Mouse (Mus musculus) MEL (cell line): Measurements from ENCODE around the gene Gm3776. TPM values are rescaled to one million over a fixed set of nuclear protein-coding genes. Genes with fewer than 3 reads are reported as not detected.
"Not testable (repeated sequence)": the region's sequence is repeated elsewhere in the genome, so short reads cannot be mapped to it uniquely, and the experiment has no call there.

Source experiments
- DNase-seq: peaks from one replicate; pipeline ENCODE4 v3.0.0; 2011; ENCODE audit warnings: low read depth, low spot score
- H3K27ac ChIP-seq: 2 replicates; pipeline ENCODE4 v1.5.1; 2012; ENCODE audit warnings: low read depth, mild to moderate bottlenecking, control low read depth, low read length, moderate library complexity; ENCODE audit not compliant: control insufficient read depth
- H3K27me3 ChIP-seq, 2 experiments: fragments of 150-350 bp in 1 of 2; sonication (generic) in 1 of 2; 2 replicates each; pipeline ENCODE4 v1.6.1; 2012; ENCODE audit warnings: low read length in 2 of 2, mild to moderate bottlenecking in 2 of 2, improper control_type of control experiment in 1 of 2, moderate library complexity in 1 of 2; ENCODE audit not compliant: insufficient read depth in 2 of 2, control insufficient read depth in 1 of 2
- H3K36me3 ChIP-seq, 2 experiments: 2 replicates each; pipeline ENCODE4 v1.6.1; 2012 to 2014; ENCODE audit warnings: low read length in 2 of 2, improper control_type of control experiment in 1 of 2, inconsistent platforms in 1 of 2, mild to moderate bottlenecking in 1 of 2; ENCODE audit not compliant: insufficient read depth in 2 of 2, control insufficient read depth in 1 of 2
- H3K4me1 ChIP-seq, 2 experiments: fragments of 150-350 bp in 1 of 2; sonication (generic) in 1 of 2; 2 replicates each; pipeline ENCODE4 v1.6.1; 2012; ENCODE audit warnings: low read length in 2 of 2, improper control_type of control experiment in 1 of 2, mild to moderate bottlenecking in 1 of 2; ENCODE audit not compliant: insufficient read depth in 2 of 2, control insufficient read depth in 1 of 2
- H3K4me3 ChIP-seq, 2 experiments: fragments of 150-350 bp in 1 of 2; sonication (generic) in 1 of 2; 2 replicates each; pipeline ENCODE4 v1.5.1; 2012; ENCODE audit warnings: low read depth in 2 of 2, low read length in 2 of 2, mild to moderate bottlenecking in 2 of 2, moderate library complexity in 2 of 2, control low read depth in 1 of 2, improper control_type of control experiment in 1 of 2; ENCODE audit not compliant: control insufficient read depth in 1 of 2, insufficient read depth in 1 of 2
- H3K79me2 ChIP-seq: 2 replicates; pipeline ENCODE4 v1.6.1; 2012; ENCODE audit warnings: mild to moderate bottlenecking, low read length, moderate library complexity; ENCODE audit not compliant: control insufficient read depth, poor library complexity, insufficient read depth
- H3K9ac ChIP-seq: 2 replicates; pipeline ENCODE4 v1.6.1; 2012; ENCODE audit warnings: low read depth, mild to moderate bottlenecking, control low read depth, low read length, moderate library complexity; ENCODE audit not compliant: control insufficient read depth, poor library complexity, severe bottlenecking
- H3K9me3 ChIP-seq: fragments of 150-350 bp; sonication (generic); replicated peaks from 2 replicates; pipeline ENCODE4 v1.6.1; 2012; ENCODE audit warnings: mild to moderate bottlenecking, low read length, improper control_type of control experiment, moderate library complexity; ENCODE audit not compliant: insufficient read depth
- CTCF ChIP-seq, 3 experiments: IDR thresholded peaks in 2 of 3; conservative IDR thresholded peaks in 1 of 3; 2 replicates each; pipeline ENCODE4 v1.5.1; 2011 to 2012; ENCODE audit warnings: low read length in 3 of 3, low read depth in 2 of 3, mild to moderate bottlenecking in 2 of 3, improper control_type of control experiment in 1 of 3, inconsistent platforms in 1 of 3, mixed read lengths in 1 of 3, moderate library complexity in 1 of 3; ENCODE audit not compliant: control insufficient read depth in 1 of 3, insufficient read depth in 1 of 3, poor library complexity in 1 of 3, severe bottlenecking in 1 of 3
- EP300 ChIP-seq, 2 experiments: IDR thresholded peaks; 2 replicates each; pipeline ENCODE4 v1.6.1; 2011; ENCODE audit warnings: improper control_type of control experiment in 2 of 2, low read length in 2 of 2, low read depth in 1 of 2, mild to moderate bottlenecking in 1 of 2
- ETS1 ChIP-seq: IDR thresholded peaks from 2 replicates; pipeline ENCODE4 v1.6.1; 2012; ENCODE audit warnings: low read depth, mild to moderate bottlenecking, inconsistent platforms, low read length, improper control_type of control experiment, moderate library complexity
- SMC3 ChIP-seq: IDR thresholded peaks from 2 replicates; pipeline ENCODE4 v1.6.1; 2011; ENCODE audit warnings: low read depth, low read length, improper control_type of control experiment
- ZNF384 ChIP-seq: IDR thresholded peaks from 2 replicates; pipeline ENCODE4 v1.6.1; 2012; ENCODE audit warnings: low read depth, mild to moderate bottlenecking, inconsistent platforms, low read length, improper control_type of control experiment
- polyA plus RNA-seq, 2 experiments: library from polyadenylated mRNA; stranded (reverse) in 1 of 2; unstranded in 1 of 2; fragments of >175 nt in 1 of 2; fragments of >200 nt in 1 of 2; gene quantifications; 2 replicates each; pipeline versions ENCODE4 v1.2.1 to v1.2.4; 2012; ENCODE audit warnings: low replicate concordance in 2 of 2, low read depth in 1 of 2; ENCODE audit not compliant: insufficient read length in 2 of 2, insufficient read depth in 1 of 2, missing spikeins in 1 of 2
- total RNA-seq: library from RNA; depleted of rRNA; stranded (reverse); fragments of 300-350 nt; gene quantifications from 2 replicates; pipeline ENCODE4 v1.2.3, GENCODE M21; 2012

Gm3776 gene
- total and polyA plus RNA-seq, 3 experiments = not detected

DNA sequence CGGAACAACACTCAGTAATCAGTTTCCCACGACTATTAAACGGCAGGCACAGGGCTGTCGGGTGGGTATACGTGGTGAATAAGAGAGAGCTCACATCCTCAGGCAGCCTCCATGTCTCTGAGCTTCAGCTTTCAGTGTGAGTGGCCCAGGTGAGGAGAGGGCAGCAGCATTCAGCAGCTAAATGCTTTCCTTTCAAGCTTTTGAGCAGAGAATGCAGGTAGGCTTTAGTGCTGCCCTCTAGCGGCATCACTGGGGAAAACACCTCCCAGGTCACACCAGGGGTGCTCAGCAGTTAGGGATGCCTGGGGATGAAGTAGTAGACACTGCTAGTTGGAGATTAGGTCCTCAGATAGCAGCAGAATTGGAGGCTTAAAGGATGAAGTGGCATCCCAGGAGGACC lies 2.8 kb downstream of the Gm3776 start:
- H3K4me1 ChIP-seq, H3K27me3 ChIP-seq, H3K4me3 ChIP-seq, H3K9me3 ChIP-seq, H3K27ac ChIP-seq, H3K9ac ChIP-seq: not testable (repeated sequence)
- peak; percentile 20 to 38 (median 25); a peak in 4 of 6 replicates for TF ChIP-seq CTCF (IDR thresholded peaks at IDR 0.05 in 2 of 3, conservative IDR thresholded peaks at IDR 0.05 in 1 of 3; ENCODE audit: control insufficient read depth in 1 of 3, insufficient read depth in 1 of 3, low read depth in 2 of 3, low read length in 3 of 3, poor library complexity in 1 of 3, severe bottlenecking in 1 of 3)
- TF ChIP-seq SMC3 = 0 out of 2 replicates have a peak, but pooled peaks have one; percentile 12
- TF ChIP-seq, all 39 proteins: peak for 2; not testable (repeated sequence) for 37
- not testable (repeated sequence) for H3K36me3 ChIP-seq, DNase-seq, H3K79me2 ChIP-seq

GRCm38 (mm10) chr9:78270945-78271344 lies 14.0 kb downstream of the Gm3776 start:
- not testable (repeated sequence) for H3K27me3 ChIP-seq, H3K36me3 ChIP-seq, H3K9me3 ChIP-seq, H3K79me2 ChIP-seq, H3K4me1 ChIP-seq
- DNase-seq = peak; percentile 69
- TF ChIP-seq ETS1 (peak; percentile 70), EP300 (IDR thresholded peaks at IDR 0.05; ENCODE audit: low read depth in 1 of 2, low read length in 2 of 2) (peak; percentile 59 to 69), ZNF384 (peak; percentile 73)
- H3K4me3 ChIP-seq = peak overlapping the region; percentile 0 to 36; a peak in 1 of 4 replicates
- peak overlapping the region; percentile 23 for H3K9ac ChIP-seq
- H3K27ac ChIP-seq = peak overlapping the region; percentile 97

- H3K27me3 ChIP-seq, H3K4me1 ChIP-seq, DNase-seq, H3K9ac ChIP-seq, H3K4me3 ChIP-seq, H3K79me2 ChIP-seq, H3K36me3 ChIP-seq, H3K9me3 ChIP-seq, H3K27ac ChIP-seq: not testable (repeated sequence)
Observed at GRCm38 (mm10) chr9:78282002-78282711, 25.2 kb downstream of the Gm3776 start.

DNA sequence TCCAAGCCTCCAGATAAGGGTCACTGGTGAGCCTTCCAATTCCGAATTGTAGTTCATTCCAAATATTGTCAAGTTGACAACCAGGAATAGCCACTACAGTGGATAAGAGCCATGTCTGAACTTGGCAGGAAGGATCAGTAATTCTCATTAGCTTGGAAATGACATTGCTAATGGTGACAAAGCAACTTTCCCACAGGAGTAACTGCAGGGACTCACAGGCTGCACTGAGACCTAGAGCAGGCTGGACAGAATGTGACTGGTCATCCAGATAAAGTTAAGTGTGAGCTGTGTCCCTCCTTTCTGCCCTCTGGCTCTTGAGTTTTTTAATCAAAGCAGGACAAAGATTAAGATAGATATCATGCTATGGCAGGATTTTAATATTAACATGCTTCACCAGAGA lies 32.1 kb downstream of the Gm3776 start:
- H3K27ac ChIP-seq, H3K27me3 ChIP-seq, H3K79me2 ChIP-seq, H3K36me3 ChIP-seq, H3K4me1 ChIP-seq, H3K4me3 ChIP-seq, DNase-seq, H3K9me3 ChIP-seq, H3K9ac ChIP-seq: not testable (repeated sequence)

DNA sequence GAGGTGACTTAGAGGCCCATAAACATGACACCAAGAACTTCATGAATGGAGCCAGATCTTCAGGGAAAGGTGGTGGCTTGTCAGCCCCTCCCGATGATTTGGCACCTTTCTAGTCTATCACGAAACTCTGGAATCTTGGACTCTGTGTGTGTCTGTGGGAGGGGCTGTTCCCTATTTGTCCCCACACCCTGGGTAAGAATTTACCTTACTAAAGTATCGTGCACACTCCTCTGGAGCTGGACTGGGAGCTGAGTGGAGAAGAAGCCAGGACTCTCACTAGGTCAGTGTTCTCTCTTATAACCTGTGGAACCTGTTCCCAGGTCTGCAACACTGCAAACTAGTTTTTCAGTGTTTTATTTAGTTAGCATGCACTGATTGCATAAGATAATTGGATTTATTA lies 32.8 kb downstream of the Gm3776 start, which contains the start of gene Gm10639:
Gm10639 (plus strand) TSS at position 201 of the 400 bp plus-strand sequence.
- not testable (repeated sequence) for H3K79me2 ChIP-seq, H3K9ac ChIP-seq, DNase-seq, H3K27me3 ChIP-seq, H3K36me3 ChIP-seq, H3K4me3 ChIP-seq, H3K9me3 ChIP-seq, H3K4me1 ChIP-seq, H3K27ac ChIP-seq

DNA sequence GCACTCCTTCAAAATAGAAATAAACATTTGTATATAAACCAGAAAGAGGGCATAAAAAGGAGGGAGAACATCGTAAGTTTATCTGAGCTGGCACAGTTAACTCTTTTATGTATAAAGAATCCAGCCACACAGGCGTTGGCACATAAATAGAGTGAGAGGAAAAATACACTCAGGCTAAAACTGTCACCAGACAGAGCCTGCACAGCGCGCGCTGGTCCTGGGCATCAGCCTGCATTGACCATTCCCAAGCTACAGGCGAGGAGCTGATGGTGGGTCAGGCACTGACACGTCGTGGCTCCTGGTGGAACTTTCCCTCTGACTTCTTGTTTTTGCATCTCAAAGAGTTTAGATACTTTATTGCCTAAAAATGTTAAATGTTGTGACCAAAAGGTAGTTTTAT lies 35.5 kb downstream of the Gm3776 start:
- not testable (repeated sequence) for H3K9ac ChIP-seq, H3K27me3 ChIP-seq, H3K36me3 ChIP-seq, H3K4me1 ChIP-seq, H3K4me3 ChIP-seq, H3K9me3 ChIP-seq, DNase-seq, H3K27ac ChIP-seq, H3K79me2 ChIP-seq
